Mouse (Mus musculus) embryo, embryonic 9.5 days (tissue): ENCODE measurements around the gene Sort1.
"Not testable (repeated sequence)": the region's sequence is repeated elsewhere in the genome, so short reads cannot be mapped to it uniquely, and the experiment has no call there.

Source experiments
- DNase-seq: peaks from one replicate; pipeline ENCODE4 v3.0.0-alpha.2; 2017; ENCODE audit errors: extremely low spot score

Gene Sort1

DNA sequence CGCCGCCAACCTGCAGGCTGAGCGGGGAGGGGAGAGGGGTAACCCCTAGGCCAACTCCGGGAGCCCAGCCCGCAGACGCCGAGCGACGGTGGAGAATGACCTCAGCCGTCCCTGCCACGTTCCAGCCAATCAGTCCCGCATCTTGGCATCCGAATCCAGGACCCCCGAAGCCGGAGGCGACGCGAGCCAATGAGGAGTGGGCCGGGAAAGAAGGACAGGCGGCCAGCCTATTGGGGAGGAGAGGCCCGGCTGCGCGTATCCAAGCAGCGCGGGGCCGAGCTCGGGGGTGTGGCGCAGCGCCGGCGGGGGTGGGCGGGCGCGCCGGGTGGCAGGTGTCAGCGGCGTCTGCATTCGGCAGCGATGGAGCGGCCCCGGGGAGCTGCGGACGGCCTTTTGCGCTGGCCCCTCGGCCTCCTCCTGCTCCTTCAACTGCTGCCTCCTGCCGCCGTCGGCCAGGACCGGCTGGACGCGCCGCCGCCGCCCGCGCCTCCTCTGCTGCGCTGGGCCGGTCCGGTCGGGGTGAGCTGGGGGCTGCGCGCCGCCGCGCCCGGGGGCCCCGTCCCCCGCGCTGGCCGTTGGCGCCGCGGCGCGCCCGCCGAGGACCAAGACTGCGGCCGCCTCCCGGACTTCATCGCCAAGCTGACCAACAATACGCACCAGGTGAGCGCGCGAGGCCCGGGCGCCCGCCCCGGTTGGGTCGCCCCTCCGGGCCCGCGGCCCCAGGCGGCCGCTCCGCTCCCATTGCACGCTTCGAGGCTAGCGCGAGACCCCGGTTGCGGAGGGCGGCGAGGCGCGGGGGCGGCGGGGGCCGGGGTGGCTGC lies at the start of gene Sort1:
Gene Sort1 (plus strand): TSS at position 302 of the 821 bp plus-strand sequence.
- peak; percentile 97 for DNase-seq

DNA sequence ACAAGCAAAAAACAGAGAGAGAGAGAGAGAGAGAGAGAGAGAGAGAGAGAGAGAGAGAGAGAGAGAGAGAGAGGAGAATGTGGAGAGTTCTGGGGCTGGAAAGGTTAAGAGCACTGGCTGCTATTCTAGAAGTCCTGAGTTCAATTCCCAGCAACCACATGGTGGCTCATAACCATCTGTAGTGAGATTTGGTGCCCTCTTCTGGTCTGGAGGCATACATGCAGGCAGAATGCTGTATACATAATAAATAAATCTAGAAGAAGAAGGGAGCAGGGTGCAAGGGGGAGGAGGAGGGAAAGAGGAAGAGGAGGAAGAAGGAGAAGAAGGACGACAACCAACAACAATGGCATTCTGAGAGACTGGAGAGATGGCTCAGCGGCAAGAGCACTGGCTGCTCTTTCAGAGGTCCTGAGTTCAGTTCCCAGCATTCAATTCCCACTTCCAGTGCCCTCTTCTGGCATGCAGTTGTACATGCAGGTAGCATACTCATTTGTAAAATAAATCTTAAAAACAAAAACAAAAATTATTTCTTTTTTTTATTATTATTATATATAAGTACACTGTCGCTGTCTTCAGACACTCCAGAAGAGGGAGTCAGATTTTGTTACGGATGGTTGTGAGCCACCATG lies 46.3 kb upstream of the Sort1 start:
- not testable (repeated sequence) for DNase-seq

DNA sequence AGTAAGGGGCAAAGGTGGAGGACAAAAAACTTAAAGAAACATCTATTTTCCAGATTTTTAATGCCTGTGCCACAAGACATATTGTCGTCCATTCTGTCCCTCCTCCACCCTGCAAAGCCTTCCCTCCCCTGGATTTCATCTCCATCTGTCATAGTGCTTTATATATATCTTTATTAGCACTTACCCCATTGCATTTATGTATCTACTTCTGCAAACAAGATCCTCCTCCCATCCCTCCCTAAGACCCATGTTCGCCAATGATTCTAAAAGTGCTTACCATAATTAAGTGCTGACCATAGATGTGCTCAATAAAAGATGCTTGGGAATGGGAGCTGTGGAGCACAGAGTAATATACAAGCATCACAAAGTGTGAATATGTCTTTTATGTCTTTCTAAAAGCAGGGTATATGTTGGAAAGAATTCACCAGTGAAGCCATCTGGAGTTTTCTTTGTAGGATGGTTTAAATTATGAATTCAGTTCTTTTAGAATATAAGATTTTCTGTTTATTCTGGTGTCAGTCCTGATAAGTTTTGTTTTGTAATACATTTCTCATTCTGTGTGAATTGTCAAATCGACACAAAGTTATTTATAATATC lies 42.5 kb upstream of the Sort1 start:
- DNase-seq = no peak

DNA sequence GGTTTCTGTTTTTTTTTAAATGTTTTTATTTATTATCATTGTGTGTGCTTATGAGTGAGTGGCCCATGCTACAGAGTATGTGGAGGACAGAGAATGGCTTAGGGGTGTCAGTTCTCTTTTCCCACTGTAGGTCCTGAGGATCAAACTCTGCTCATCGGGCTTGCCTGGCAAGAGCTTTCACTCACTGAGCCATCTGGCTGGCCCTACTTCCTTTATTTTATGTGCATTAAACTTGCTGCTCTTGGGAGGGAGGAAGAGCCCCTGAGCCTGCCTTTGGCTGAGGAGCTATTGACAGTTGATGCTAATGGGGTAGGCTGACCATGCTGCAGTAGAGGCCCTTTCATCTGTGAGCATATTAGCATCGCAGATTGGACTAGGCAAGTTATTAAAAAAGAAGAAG lies 37.0 kb upstream of the Sort1 start:
- DNase-seq = no peak

DNA sequence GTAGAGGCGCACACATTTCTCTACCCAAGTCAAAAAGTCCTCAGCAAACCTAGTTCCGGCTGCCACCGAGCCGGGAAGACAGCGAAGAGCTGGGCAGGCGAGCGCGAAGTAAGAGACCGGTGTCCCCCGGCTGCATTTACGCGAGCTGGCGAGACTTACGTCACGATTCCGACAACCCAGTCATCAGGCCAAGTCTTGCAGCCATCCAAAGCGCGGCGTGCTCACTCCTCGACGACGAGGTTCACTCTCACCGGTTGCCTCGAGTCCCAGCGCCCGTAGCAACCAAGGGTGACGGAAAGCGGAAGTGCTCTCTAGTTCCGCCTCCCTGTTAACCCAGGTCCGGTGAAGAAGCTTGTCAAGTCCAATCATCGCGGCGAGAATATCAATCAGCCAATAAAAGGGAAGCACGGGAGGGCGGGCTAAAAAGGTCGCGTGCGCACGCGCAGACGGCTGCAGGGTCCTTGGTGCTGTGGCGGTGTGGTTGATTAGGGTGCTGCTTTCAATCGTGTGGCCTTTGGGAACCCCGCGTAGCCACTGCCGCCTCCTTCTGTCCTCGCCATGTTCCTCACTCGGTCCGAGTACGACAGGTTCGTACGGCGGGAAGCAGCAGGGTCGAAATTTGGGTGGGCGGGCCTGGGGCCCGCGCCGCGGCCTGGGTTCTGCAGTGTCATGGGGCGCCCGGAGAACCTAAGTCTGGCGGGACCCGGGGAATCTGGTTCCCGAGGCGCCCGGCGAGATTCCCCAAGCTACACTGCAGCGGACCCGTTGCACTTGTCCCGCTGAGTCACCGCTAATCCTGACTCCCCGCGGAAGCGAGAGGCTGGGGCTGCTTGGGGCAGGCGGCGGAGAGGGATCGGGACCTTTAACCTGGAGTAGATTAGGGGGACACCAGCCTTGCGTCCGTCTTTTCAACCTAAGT lies 26.9 kb upstream of the Sort1 start, which contains the start of gene Psma5:
Gene Psma5 (plus strand): TSS at position 208 of the 919 bp plus-strand sequence.
- peak; percentile 93 for DNase-seq

DNA sequence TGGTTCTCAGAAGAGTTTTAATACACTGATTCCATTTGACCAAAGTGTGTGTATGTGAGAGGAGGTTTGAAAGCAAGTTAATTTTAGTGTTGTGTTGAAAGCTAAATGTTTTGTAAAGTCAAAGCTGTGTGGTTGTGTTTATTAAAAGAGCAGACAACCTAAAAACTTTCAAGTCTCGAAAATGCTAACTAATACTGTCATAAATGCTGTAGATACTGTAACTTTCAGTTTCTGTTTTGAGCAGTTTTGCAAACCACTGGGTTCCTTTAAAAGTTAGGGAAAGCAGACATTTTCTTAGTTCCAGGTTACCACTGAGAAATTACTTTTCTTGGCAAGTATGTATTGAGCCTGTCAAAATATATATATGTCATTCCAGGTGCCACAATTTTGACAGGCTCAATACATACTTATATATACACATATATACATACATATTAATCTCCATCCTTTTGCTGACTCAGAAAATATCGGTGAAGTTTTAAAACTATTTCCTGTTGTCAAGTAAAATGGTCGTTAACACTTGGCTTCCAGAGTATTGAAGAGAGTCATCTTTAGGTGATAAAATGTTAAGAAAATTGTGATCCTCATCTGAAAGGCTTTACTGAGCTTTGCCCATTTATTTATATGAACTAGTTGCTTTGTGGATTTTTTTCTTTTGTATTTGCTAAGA lies 25.9 kb upstream of the Sort1 start:
- DNase-seq = no peak

DNA sequence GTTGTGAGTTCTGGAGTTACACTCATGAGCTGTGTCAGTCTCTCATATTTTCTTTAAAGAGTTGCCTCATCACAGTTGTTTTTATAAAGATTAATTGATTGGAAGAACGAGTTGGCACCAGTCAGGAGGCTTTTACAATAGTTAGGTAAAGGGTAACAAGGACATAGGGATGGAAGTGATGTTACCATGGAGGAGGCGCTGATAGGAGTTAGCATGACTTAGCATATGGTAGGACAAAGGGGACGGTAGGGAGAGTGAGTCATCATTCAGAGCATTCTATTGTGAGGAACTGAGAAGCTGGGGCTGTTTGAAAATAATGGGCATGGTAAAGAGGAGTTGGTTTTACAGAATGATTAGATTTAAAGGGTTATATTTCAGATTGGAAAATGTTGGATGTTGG lies 24.6 kb upstream of the Sort1 start:
- no peak for DNase-seq

DNA sequence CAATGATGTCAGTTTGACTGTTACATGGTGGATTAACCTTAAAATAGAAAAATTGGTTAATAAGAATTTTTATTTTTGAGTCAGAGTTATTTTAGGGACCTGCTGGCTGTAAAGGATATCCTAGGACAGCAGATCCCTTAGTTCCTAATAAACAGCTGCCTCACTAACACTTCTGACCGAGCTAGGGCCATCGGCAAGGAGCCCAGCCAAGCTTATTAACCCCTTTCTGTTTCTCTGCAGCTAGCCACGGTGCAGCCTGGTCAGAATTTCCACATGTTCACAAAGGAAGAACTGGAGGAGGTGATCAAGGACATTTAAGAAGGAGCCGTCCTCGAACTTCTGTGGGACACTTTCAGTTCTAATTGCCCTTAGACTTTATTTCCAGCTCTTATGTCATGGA lies 4.4 kb upstream of the Sort1 start:
- DNase-seq = not testable (repeated sequence)

DNA sequence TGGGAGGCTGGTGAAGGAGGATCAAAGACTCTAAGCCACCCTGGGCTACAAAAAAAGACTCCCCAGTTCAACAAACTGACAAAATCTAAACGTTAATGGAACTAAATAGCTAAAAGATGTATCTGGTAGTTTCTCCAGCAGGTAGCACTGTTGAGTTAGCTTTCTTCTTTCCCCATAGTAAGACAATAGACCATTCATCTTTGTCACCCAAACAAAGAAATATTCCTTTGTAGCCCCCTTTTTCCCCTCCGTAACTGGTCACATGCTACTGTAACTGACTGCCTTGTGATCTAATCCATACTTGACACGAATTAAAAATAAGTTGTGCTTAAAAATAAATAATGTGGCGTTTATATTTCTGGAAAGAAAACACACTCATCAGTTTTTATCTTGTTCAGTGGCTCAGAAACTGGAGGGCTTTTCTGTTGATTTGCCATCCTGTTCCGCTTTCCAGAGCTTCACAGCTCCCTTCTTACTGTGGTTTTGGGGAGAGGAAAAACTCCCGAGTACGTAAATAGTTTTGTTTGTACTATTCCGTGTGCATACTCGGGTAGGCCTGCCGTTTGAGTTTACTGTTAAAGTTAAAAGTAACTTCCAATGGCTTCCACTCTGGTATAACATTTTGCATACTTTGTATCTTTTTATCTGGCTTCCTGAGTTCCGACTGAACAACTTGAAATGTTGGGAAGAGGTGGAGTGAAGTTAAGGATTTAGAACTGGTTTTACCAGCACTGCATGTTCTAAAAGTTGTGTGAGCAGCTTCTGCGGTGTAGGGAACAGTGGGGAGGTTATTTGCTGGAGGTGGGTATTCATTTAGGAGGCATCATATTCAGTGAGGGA lies 1.3 kb upstream of the Sort1 start:
- peak; percentile 60 for DNase-seq

DNA sequence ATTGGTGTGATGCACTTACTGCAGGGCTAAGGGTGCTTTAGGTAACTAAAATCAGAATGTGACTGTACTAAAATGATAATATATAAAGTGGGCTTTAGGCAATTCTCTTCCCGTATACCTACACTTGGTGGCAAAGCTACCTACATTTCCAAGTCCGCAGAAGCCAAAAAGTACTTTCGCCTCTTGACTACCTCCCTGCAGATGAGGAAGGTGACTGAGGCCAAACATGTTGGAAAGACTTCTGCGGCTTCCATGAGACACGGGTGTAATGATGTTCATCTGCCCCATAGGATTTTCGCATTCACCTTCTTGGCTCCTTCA lies 681 bp upstream of the Sort1 start:
- DNase-seq = no peak

DNA sequence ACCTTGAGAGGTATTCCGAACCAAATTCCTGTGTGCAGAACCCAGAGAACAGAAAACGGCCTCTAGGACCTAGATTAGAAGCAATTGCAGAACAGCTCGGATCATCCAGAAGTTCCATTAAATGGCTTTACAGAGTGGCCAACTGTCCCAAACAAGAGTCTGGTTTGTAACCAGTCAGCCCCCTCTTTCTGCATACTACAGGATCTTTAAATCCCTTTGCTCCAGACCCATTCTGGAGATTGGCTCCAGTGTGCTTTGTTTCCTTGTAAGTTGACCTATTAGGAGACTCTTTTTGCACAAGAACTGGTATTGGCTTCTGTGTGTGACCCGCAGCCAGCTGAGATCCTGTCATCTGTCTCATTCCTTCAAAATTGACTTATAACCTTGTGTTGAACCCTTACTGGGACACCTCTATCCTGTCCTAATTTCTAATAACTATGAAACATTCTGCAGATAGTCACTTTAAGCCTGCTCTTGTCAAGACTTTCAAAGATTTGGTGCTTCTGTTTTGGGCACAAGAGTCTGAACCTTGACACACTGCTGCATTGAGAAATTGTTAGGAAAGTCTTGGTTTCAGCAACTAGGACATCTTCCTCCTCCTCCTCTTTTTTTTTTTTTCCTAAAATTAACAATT lies 1.3 kb downstream of the Sort1 start:
- no peak for DNase-seq

DNA sequence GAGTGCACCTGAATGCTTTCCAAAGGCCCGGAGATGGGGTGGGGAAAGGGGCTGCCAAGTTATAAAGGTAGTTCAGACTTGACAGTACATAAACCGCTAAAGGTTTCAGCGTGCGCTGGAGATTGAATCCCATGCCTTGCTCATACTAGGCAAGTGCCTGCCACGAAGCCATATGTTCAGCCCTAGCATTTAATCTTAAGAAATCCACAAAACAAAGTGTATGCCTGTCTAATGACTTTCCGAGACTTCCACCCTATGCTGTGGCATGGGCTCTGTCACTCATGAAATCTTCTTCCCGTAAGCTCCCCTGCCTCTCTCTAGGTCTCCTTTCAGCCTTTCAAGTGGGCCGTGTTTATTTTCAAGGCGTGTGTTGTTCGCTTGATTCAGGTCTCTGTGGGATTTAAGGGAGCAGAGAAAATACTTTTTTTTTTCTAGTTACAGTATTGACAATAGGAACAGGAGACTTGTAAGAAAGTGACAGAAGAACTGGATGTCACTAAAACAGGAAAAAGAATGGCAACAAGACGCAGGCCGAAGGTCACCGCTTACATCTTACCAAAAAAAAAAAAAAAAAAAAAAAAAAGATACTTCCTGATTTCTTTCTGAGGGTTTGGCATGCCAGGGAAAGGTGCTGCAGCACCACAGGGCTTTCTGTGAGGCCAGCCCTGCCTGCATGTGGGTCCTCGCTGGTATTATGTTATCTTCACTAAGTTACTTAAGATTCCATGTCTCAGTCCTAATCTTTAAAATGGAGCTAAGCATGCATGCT lies 3.0 kb downstream of the Sort1 start:
- DNase-seq = no peak

DNA sequence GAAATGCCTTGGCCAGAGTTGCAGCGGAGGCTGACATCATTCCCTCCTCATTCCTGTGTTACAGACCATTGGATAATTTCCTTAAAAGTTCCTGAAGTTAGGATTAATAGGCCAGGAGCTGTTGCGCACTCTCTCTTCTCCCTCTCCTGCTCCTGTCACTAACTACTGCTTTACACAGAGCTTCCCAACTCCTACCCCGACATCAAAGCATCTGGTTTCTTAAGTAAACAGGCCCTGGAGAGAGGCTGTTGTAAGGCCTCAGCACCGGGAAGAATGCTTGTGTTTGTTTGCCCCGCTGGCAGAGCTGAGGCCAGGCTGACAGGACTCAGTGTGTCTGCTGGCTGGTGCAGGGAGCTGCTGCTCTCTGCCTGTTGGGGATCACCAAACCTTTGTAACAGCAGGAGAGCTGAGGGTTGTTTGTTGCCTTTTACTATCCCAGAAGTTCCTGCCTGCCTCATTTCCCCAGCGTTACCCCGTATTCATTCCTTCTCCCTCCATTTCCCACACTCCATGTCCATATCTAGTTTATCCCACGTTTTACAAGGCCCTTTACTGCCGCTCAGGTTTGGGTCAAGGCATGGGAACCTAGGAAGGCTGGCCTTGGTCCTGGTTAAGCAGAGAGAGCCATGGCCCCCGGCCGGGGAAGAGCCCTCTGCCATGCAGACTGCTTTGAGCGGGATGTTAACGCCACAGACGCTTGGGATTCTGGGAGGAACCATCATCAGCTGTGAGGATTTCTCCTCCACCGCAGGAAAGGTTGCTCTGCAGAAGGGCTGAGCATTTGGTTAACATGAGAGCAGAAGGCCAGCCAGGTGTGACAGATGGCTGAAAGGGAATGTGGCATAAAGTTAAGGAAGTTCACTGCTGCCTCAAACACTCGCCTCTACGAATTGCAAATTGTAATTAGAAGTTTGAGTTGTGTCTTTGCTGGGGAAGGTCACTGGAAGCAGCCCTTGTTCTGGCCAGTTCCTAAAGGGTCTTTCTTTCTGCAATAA lies 4.2 kb downstream of the Sort1 start:
- peak; percentile 60 for DNase-seq

DNA sequence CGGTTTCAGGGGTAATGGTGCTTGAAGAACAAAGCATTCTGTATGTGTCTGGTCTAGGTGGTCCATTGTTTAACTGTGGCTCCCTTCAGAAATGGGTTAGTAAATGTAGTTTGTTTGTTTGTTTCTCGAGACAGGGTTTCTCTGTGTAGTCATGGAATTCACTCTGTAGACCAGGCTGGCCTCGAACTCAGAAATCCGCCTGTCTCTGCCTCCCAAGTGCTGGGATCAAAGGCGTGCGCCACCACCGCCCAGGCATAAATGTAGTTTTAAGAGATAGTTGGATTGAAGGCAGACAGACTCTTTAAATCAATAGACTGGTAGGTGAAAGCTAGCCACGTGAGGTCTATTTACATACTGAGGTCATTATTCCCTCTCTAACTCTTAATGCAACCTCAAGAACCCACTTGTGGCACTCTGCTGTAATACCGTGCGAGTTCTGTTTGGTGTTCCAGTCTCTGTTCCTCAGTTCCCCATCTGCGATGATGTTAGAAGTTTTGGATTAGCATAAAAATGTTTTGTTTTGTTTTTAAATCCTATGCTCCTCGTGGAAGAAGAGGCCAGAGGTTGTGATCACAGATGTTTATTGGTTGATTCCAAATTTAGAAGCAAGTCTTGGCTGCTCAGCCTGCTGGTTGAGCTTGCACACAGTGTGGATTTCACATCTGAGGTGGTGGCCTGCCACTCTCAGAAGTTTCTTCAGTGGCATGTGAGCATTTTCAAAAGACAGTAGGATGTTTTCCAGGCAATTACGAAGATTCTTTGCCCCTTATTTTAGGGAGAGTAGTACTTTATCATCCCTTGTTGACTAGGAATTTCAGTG lies 5.6 kb downstream of the Sort1 start:
- no peak for DNase-seq

DNA sequence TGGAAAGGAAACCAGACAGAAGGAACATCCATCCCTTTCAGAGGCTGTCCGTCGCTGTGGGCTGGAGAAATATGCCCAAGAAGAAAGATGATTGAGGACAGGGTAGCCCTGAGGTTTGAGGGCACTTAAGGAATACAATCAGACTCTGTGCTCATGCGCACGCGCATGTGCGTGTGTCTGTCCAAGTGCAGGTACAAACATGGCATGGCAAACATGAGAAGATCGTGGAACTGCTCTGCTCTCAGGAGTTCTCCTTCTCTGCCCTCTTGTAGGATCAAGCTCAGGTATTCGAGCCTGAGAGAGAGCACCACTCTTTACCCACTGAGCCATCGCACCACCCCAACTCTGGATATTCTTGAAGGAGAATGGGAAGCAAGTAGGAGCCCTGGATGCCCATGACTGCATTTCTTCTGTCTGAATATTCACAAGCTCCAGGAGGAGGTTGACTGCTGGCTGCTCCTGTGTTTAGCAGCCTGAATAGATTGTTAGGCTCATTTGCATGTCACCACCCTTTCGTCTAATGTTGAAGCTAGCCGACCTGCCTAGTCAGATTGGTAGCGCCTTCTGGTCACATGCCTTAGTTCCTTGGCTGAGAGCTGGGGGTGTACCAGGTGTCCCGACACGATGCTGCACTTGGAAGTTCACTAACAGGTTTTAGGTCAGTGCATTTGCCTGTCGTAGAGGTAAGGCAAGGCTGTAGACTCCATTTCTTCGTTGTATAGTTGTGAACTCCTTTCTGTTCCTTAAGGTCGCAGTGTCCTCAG lies 7.3 kb downstream of the Sort1 start:
- DNase-seq = no peak

DNA sequence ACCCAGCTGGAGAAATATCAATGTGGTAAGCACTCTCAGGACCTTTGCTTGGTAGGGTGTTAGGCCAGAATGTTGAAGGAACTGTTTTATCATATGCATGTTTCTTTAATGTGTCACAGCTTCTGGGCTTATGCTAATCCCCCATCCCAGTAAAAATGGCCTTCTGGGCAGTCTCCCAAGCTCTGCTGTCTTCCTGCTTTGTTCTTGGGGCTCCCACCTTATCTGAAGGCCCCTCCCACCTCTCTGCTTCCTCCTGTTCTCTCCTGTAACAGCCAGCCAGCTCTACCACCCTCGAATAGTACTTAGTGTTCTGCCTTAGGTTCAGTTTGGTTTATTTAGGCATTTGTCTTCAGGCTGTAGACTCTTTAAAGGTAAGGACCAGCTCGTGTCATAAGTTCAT lies 10.5 kb downstream of the Sort1 start:
- DNase-seq = no peak
